Mouse (Mus musculus) megakaryocyte, adult 5-6 weeks (primary cell): ENCODE results near the gene Tyw1. TPM values are rescaled to one million over a fixed set of nuclear protein-coding genes. Genes with fewer than 3 reads are reported as not detected.

Experiments
- ATAC-seq: 2 replicates; pipeline ENCODE4 v1.8.0; 2016; ENCODE audit warnings: mild to moderate bottlenecking, inconsistent platforms; ENCODE audit not compliant: poor library complexity, severe bottlenecking
- total RNA-seq, 2 experiments: library from RNA; stranded (forward) in 1 of 2; stranded (reverse) in 1 of 2; fragments of 153-499, 151-499 nt in 1 of 2; fragments of 221-1000, 200-1000 nt in 1 of 2; gene quantifications; 2 replicates each; pipeline versions ENCODE4 v1.2.3 to v1.2.4; 2015 to 2017

Gene Tyw1
- total RNA-seq, 2 experiments from 2014 or later = 11.1 to 24.4 TPM

GRCm38 (mm10) chr5:130375411-130375810 lies 120.0 kb downstream of the Tyw1 start:
- ATAC-seq = no peak

GRCm38 (mm10) chr5:130384222-130384912 lies 128.9 kb downstream of the Tyw1 start, which contains the start of gene A330070K13Rik:
Gene A330070K13Rik, minus strand, starts transcription at chr5:130384631.
- no peak for ATAC-seq

GRCm38 (mm10) chr5:130386418-130386817 lies 131.0 kb downstream of the Tyw1 start:
- no peak for ATAC-seq

Other genes with a start within 250 kb of the Tyw1 start
- 20.2 and 29.5 TPM in 2 replicates for gene Asl, start 226.4 kb upstream of the Tyw1 start, total RNA-seq (2015)
- 21.3 and 25.7 TPM in 2 replicates for gene Asl, start 226.4 kb upstream of the Tyw1 start, total RNA-seq (2017)
- 49.4 and 54.0 TPM in 2 replicates for gene Crcp, start 226.3 kb upstream of the Tyw1 start, total RNA-seq (2015)
- 48.3 and 53.8 TPM in 2 replicates for gene Crcp, start 226.3 kb upstream of the Tyw1 start, total RNA-seq (2017)
- gene Tpst1, start 182.3 kb upstream of the Tyw1 start, total RNA-seq (2015) = 14.9 and 18.5 TPM in 2 replicates
- 8.2 and 12.4 TPM in 2 replicates for gene Tpst1, start 182.3 kb upstream of the Tyw1 start, total RNA-seq (2017)
- gene Kctd7, start 110.8 kb upstream of the Tyw1 start, total RNA-seq (2015) = 1.0 and 1.4 TPM in 2 replicates
- 2.2 and 8.9 TPM in 2 replicates for gene Kctd7, start 110.8 kb upstream of the Tyw1 start, total RNA-seq (2017)
- 16.8 and 19.0 TPM in 2 replicates for gene Rabgef1, start 83.8 kb upstream of the Tyw1 start, total RNA-seq (2015)
- 19.9 and 22.2 TPM in 2 replicates for gene Rabgef1, start 83.8 kb upstream of the Tyw1 start, total RNA-seq (2017)
- gene Tmem248, start 38.5 kb upstream of the Tyw1 start, total RNA-seq (2015) = 33.7 and 36.5 TPM in 2 replicates
- gene Tmem248, start 38.5 kb upstream of the Tyw1 start, total RNA-seq (2017) = 35.1 and 38.1 TPM in 2 replicates
- gene Sbds, start 89 bp upstream of the Tyw1 start, total RNA-seq (2015) = 31.0 and 35.4 TPM in 2 replicates
- 58.1 and 62.2 TPM in 2 replicates for gene Sbds, start 89 bp upstream of the Tyw1 start, total RNA-seq (2017)
- not detected in 2 replicates for gene Caln1, start 113.8 kb downstream of the Tyw1 start, total RNA-seq (2015)
- gene Caln1, start 113.8 kb downstream of the Tyw1 start, total RNA-seq (2017) = not detected in 2 replicates
- not detected in 2 replicates for gene A330070K13Rik, start 129.0 kb downstream of the Tyw1 start, total RNA-seq (2015)
- gene A330070K13Rik, start 129.0 kb downstream of the Tyw1 start, total RNA-seq (2017) = not detected in 2 replicates